9 mouse cellular contexts compared by ENCODE assay signal in the genomic region with DNA sequence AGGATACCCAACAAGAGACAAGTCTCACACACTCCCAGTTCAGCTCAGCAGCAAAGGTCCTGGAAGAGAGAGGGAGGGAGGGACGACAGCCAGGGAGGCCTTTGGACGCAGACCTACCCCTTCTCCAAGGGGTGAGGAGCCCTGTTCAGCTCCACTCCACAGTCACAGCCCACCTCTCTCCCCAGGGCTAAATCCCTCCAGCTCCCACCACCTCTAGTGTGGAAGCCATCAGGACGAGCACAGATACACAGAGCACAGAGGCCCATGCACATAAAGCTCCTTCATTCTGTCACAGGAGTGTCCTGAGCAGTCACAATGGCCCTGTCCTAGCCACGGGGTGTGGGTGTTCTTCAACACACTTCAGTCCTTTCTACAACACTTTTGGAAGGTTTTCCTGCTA.
DNase-seq lines count a peak whose midpoint lies in the region; ATAC-seq and TF ChIP-seq lines count a peak whose summit lies in the region.
"Had no signal": no experiment of that assay in that cellular context is flagged by ENCODE, and none has a peak within 500 bp of the region (broad histone marks: within the 10 kb centered on the region; RNA-seq: fewer than 3 reads in every experiment).

No protein-coding gene starts in this region.

- DNase-seq in kidney, adult 2 months = no peak
- DNase-seq in kidney, adult 11 months = no peak
- no peak for DNase-seq in intestine, embryonic 14.5 days (ENCODE audit: low spot score)
- no peak for DNase-seq in testis, postnatal 10 days (ENCODE audit: low spot score)
- DNase-seq in cerebellum, adult 8-10 months = no peak
- no peak for DNase-seq in frontal cortex, postnatal 14 days (ENCODE audit: low spot score in 2 of 2)
- DNase-seq: thymus, postnatal 36 days had no signal

- H3K27ac ChIP-seq in kidney, adult 2 months (ENCODE audit: insufficient read depth, low read depth, low read length) = peak overlapping the region; percentile 99
- H3K27ac ChIP-seq in embryonic facial prominence, embryonic 12.5 days = peak overlapping the region; percentile 99
- peak overlapping the region; percentile 97 for H3K27ac ChIP-seq in intestine, embryonic 14.5 days (ENCODE audit: low read depth)
- peak overlapping the region; percentile 89 for H3K27ac ChIP-seq in midbrain, embryonic 16.5 days (ENCODE audit: low read length)

- H3K9me3 ChIP-seq in embryonic facial prominence, embryonic 12.5 days = no peaks in the 10 kb centered on the region
- no peaks in the 10 kb centered on the region; the same call in 1 of the 2 replicates for H3K9me3 ChIP-seq in intestine, embryonic 14.5 days (ENCODE audit: control insufficient read depth, low read length)
- H3K9me3 ChIP-seq in midbrain, embryonic 16.5 days (replicated peaks; ENCODE audit: control insufficient read depth, low read length, poor library complexity, severe bottlenecking) = no peaks in the 10 kb centered on the region

- H3K27me3 ChIP-seq in kidney, adult 2 months (replicated peaks; ENCODE audit: control insufficient read depth, insufficient read depth, low read length) = no peaks in the 10 kb centered on the region
- H3K27me3 ChIP-seq in embryonic facial prominence, embryonic 12.5 days = no peaks in the 10 kb centered on the region
- H3K27me3 ChIP-seq in intestine, embryonic 14.5 days (replicated peaks; ENCODE audit: control insufficient read depth, insufficient read depth, low read length) = no peaks in the 10 kb centered on the region
- no peaks in the 10 kb centered on the region for H3K27me3 ChIP-seq in midbrain, embryonic 16.5 days (ENCODE audit: control insufficient read depth, insufficient read depth, low read depth, low read length)

- 15% methylated on average over 4 of the region's 4 CpGs for WGBS in kidney, adult 2 months
- WGBS in embryonic facial prominence, embryonic 12.5 days = 36% methylated on average over 4 of the region's 4 CpGs
- 30% methylated on average over 4 of the region's 4 CpGs for whole genome bisulfite sequencing in intestine, embryonic 14.5 days
- WGBS in midbrain, embryonic 16.5 days = 25% methylated on average over 4 of the region's 4 CpGs

- H3K4me1 ChIP-seq in kidney, adult 2 months (ENCODE audit: control insufficient read depth, insufficient read depth, low read length) = peaks cover 72% of the 10 kb centered on the region
- peaks cover 86% of the 10 kb centered on the region for H3K4me1 ChIP-seq in embryonic facial prominence, embryonic 12.5 days
- H3K4me1 ChIP-seq in intestine, embryonic 14.5 days (replicated peaks; ENCODE audit: control insufficient read depth, insufficient read depth, low read length) = peaks cover 77% of the 10 kb centered on the region
- peaks cover 50% of the 10 kb centered on the region for H3K4me1 ChIP-seq in midbrain, embryonic 16.5 days (ENCODE audit: control insufficient read depth, insufficient read depth, low read length)

- no peak for TF ChIP-seq CTCF in kidney, adult 2 months (conservative IDR thresholded peaks at IDR 0.05; ENCODE audit: insufficient read depth, insufficient read length, low read depth, low read length)

- peak overlapping the region; percentile 52 for H3K9ac ChIP-seq in embryonic facial prominence, embryonic 12.5 days
- H3K9ac ChIP-seq in intestine, embryonic 14.5 days (ENCODE audit: low read length) = peak overlapping the region; percentile 68; the same call in 1 of the 2 replicates
- no peak overlapping the region for H3K9ac ChIP-seq in midbrain, embryonic 16.5 days (ENCODE audit: low read depth, low read length)

- no peak for TF ChIP-seq POLR2A in kidney, adult 2 months (IDR thresholded peaks at IDR 0.05; ENCODE audit: low read depth, low read length)

- ATAC-seq in embryonic facial prominence, embryonic 12.5 days (ENCODE audit: insufficient number of reproducible peaks, insufficient read depth, low FRiP score, low TSS enrichment) = no peak
- ATAC-seq in intestine, embryonic 14.5 days (replicated peaks; ENCODE audit: low FRiP score, low TSS enrichment, low read depth) = no peak
- no peak for ATAC-seq in midbrain, embryonic 16.5 days

- no peak overlapping the region for H3K4me3 ChIP-seq in kidney, adult 2 months (ENCODE audit: insufficient read depth, low read depth, low read length)
- no peak overlapping the region for H3K4me3 ChIP-seq in embryonic facial prominence, embryonic 12.5 days
- no peak overlapping the region for H3K4me3 ChIP-seq in intestine, embryonic 14.5 days (ENCODE audit: low read depth, low read length)
- H3K4me3 ChIP-seq in midbrain, embryonic 16.5 days (ENCODE audit: low read depth, low read length) = no peak overlapping the region

- H3K4me2 ChIP-seq in embryonic facial prominence, embryonic 12.5 days (replicated peaks) = peak overlapping the region; percentile 83
- H3K4me2 ChIP-seq in intestine, embryonic 14.5 days (ENCODE audit: low read length) = peak overlapping the region; percentile 95; the same call in 1 of the 2 replicates
- no peak overlapping the region for H3K4me2 ChIP-seq in midbrain, embryonic 16.5 days (ENCODE audit: low read length)

- no peaks in the 10 kb centered on the region for H3K36me3 ChIP-seq in kidney, adult 2 months (ENCODE audit: control insufficient read depth, insufficient read depth, low read length)
- H3K36me3 ChIP-seq in embryonic facial prominence, embryonic 12.5 days = peaks cover 3% of the 10 kb centered on the region; the same call in 1 of the 2 replicates
- 0 out of 2 replicates have a peak, but pooled peaks cover 2% of the 10 kb centered on the region for H3K36me3 ChIP-seq in intestine, embryonic 14.5 days (ENCODE audit: control insufficient read depth, insufficient read depth, low read length)
- no peaks in the 10 kb centered on the region for H3K36me3 ChIP-seq in midbrain, embryonic 16.5 days (ENCODE audit: control insufficient read depth, insufficient read depth, low read length)
